Mouse (Mus musculus): ENCODE measurements at regions not wholly inside any gene's neighbourhood (a gene's known extent, or its start where the extent isn't known, plus 50 kb on each side); places are given as distances from the start of the nearest gene placed in this dataset.

- no peak overlapping the region for H3K4me3 ChIP-seq (ENCODE audit: low read depth, low read length)
- H3K36me3 ChIP-seq (replicated peaks; ENCODE audit: control insufficient read depth, insufficient read depth, low read length), result no peaks in the 10 kb centered on the region
- H3K9me3 ChIP-seq (replicated peaks; ENCODE audit: control insufficient read depth, low read length), result no peaks in the 10 kb centered on the region
- no peak for TF ChIP-seq EP300 (IDR thresholded peaks at IDR 0.05; ENCODE audit: low read depth)
- no peak for TF ChIP-seq CTCF (IDR thresholded peaks at IDR 0.05; ENCODE audit: low read depth)
- no peak for DNase-seq (ENCODE audit: low spot score)
- no peak overlapping the region for H3K9ac ChIP-seq (replicated peaks; ENCODE audit: low read depth, low read length)
- H3K27me3 ChIP-seq (ENCODE audit: control insufficient read depth, insufficient read depth, low read length), result no peaks in the 10 kb centered on the region
- no peak for ATAC-seq (ENCODE audit: insufficient read depth, low read depth)
- H3K4me2 ChIP-seq (ENCODE audit: low read depth, low read length), result no peak overlapping the region
- H3K27ac ChIP-seq (ENCODE audit: low read depth), result no peak overlapping the region
- no peaks in the 10 kb centered on the region for H3K4me1 ChIP-seq (ENCODE audit: control insufficient read depth, insufficient read depth)
- 39% methylated on average over 15 of the region's 15 CpGs for whole genome bisulfite sequencing
These were observed 157.6 kb upstream of the Rspo3 start for GRCm38 (mm10) chr10:29693009-29693935.

GRCm38 (mm10) chr10:29689529-29689928 is 153.9 kb upstream of the Rspo3 start:
- 58% methylated on average over 3 of the region's 3 CpGs for WGBS
- Histone ChIP-seq H3K27me3 (ENCODE audit: control insufficient read depth, insufficient read depth, low read length) (no peaks in the 10 kb centered on the region), H3K9ac (replicated peaks; ENCODE audit: low read depth, low read length) (no peak overlapping the region), H3K4me2 (ENCODE audit: low read depth, low read length) (no peak overlapping the region), H3K27ac (ENCODE audit: low read depth) (no peak overlapping the region), H3K36me3 (replicated peaks; ENCODE audit: control insufficient read depth, insufficient read depth, low read length) (no peaks in the 10 kb centered on the region), H3K4me3 (ENCODE audit: low read depth, low read length) (no peak overlapping the region), H3K9me3 (replicated peaks; ENCODE audit: control insufficient read depth, low read length) (no peaks in the 10 kb centered on the region), H3K4me1 (ENCODE audit: control insufficient read depth, insufficient read depth) (no peaks in the 10 kb centered on the region)
- TF ChIP-seq CTCF (IDR thresholded peaks at IDR 0.05; ENCODE audit: low read depth), result no peak
- TF ChIP-seq EP300 (IDR thresholded peaks at IDR 0.05; ENCODE audit: low read depth), result no peak
- DNase-seq (ENCODE audit: low spot score), result no peak
- no peak for ATAC-seq (ENCODE audit: insufficient read depth, low read depth)

- no peak overlapping the region for H3K4me3 ChIP-seq (ENCODE audit: low read depth, low read length)
- no peak overlapping the region for H3K27ac ChIP-seq (ENCODE audit: low read depth)
- ATAC-seq (ENCODE audit: insufficient read depth, low read depth) (no peak), DNase-seq (ENCODE audit: low spot score) (no peak)
- H3K27me3 ChIP-seq (ENCODE audit: control insufficient read depth, insufficient read depth, low read length), result no peaks in the 10 kb centered on the region
- H3K9ac ChIP-seq (replicated peaks; ENCODE audit: low read depth, low read length), result no peak overlapping the region
- no peaks in the 10 kb centered on the region for H3K4me1 ChIP-seq (ENCODE audit: control insufficient read depth, insufficient read depth)
- 71% methylated on average over 5 of the region's 5 CpGs for WGBS
- no peaks in the 10 kb centered on the region for H3K36me3 ChIP-seq (replicated peaks; ENCODE audit: control insufficient read depth, insufficient read depth, low read length)
- TF ChIP-seq CTCF (IDR thresholded peaks at IDR 0.05; ENCODE audit: low read depth) (no peak), EP300 (IDR thresholded peaks at IDR 0.05; ENCODE audit: low read depth) (no peak)
- H3K9me3 ChIP-seq (replicated peaks; ENCODE audit: control insufficient read depth, low read length), result no peaks in the 10 kb centered on the region
- no peak overlapping the region for H3K4me2 ChIP-seq (ENCODE audit: low read depth, low read length)
These were observed 151.3 kb upstream of the Rspo3 start for GRCm38 (mm10) chr10:29686982-29687381.

GRCm38 (mm10) chr10:29674377-29674776 is 138.7 kb upstream of the Rspo3 start:
- WGBS, result 40% methylated on average over 3 of the region's 3 CpGs
- Histone ChIP-seq H3K4me2 (ENCODE audit: low read depth, low read length) (no peak overlapping the region), H3K4me1 (ENCODE audit: control insufficient read depth, insufficient read depth) (no peaks in the 10 kb centered on the region), H3K27ac (ENCODE audit: low read depth) (no peak overlapping the region), H3K4me3 (ENCODE audit: low read depth, low read length) (no peak overlapping the region), H3K9me3 (replicated peaks; ENCODE audit: control insufficient read depth, low read length) (no peaks in the 10 kb centered on the region), H3K36me3 (replicated peaks; ENCODE audit: control insufficient read depth, insufficient read depth, low read length) (no peaks in the 10 kb centered on the region), H3K27me3 (ENCODE audit: control insufficient read depth, insufficient read depth, low read length) (no peaks in the 10 kb centered on the region), H3K9ac (replicated peaks; ENCODE audit: low read depth, low read length) (no peak overlapping the region)
- ATAC-seq (ENCODE audit: insufficient read depth, low read depth) (no peak), DNase-seq (ENCODE audit: low spot score) (no peak)
- TF ChIP-seq EP300 (IDR thresholded peaks at IDR 0.05; ENCODE audit: low read depth) (no peak), CTCF (IDR thresholded peaks at IDR 0.05; ENCODE audit: low read depth) (no peak)

GRCm38 (mm10) chr10:29661752-29662151 is 126.1 kb upstream of the Rspo3 start:
- WGBS, result 80% methylated on average over 1 of the region's 1 CpGs
- TF ChIP-seq CTCF (IDR thresholded peaks at IDR 0.05; ENCODE audit: low read depth) (no peak), EP300 (IDR thresholded peaks at IDR 0.05; ENCODE audit: low read depth) (no peak)

More at GRCm38 (mm10) chr10:29661752-29662151, 126.1 kb upstream of the Rspo3 start:
- no peaks in the 10 kb centered on the region for H3K9me3 ChIP-seq (replicated peaks; ENCODE audit: control insufficient read depth, low read length)
- no peaks in the 10 kb centered on the region for H3K27me3 ChIP-seq (ENCODE audit: control insufficient read depth, insufficient read depth, low read length)
- no peak for DNase-seq (ENCODE audit: low spot score)
- no peak overlapping the region for H3K4me3 ChIP-seq (ENCODE audit: low read depth, low read length)
- H3K4me1 ChIP-seq (ENCODE audit: control insufficient read depth, insufficient read depth), result no peaks in the 10 kb centered on the region
- no peak overlapping the region for H3K9ac ChIP-seq (replicated peaks; ENCODE audit: low read depth, low read length)
- no peak for ATAC-seq (ENCODE audit: insufficient read depth, low read depth)
- H3K27ac ChIP-seq (ENCODE audit: low read depth), result no peak overlapping the region
- H3K4me2 ChIP-seq (ENCODE audit: low read depth, low read length), result no peak overlapping the region
- no peaks in the 10 kb centered on the region for H3K36me3 ChIP-seq (replicated peaks; ENCODE audit: control insufficient read depth, insufficient read depth, low read length)

Data from heart, postnatal 0 days (tissue).